Mouse (Mus musculus): ENCODE data around the gene Rnf19b.

Rnf19b gene

DNA sequence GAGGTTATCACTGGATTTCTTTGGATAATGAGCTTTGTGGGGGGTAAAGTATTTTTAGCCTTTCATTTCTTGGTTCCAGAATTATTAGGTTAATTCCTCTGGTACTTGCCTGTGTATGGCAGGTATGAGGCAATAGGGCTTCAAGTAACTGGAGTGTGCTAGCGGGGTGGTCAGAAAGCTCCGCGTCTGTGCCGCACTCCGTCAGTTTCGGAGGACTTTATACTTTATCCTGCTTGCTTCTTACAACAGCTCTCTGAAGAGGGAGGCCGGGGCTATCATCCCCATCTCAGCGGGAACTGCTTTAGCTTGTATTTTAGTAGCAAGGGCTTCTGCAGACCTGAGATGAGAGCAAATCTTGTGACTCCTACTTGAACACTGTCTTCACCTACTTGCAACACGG lies 21.1 kb downstream of the Rnf19b start:
- no peak for DNase-seq (ENCODE audit: low spot score in 2 of 2)

DNA sequence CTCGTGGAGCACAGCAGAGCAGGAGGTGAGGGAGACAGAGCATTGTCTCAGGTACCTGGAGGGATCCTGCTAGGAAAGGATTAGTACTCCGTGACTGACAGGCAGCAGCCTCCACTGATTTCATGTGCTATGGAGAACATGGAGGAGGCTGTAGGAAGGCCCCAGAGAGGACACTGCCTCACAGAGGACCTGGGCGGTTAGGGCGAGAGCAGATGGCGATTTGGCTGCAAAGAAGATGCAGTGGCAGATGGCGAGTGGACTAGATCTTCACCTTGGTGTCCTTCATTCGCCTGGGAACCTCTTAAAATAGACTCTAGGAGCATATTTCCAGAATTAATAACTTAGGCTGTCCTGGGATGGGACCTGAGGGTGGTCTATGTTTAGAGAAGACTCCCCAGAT lies 23.0 kb downstream of the Rnf19b start:
- DNase-seq (ENCODE audit: low spot score in 2 of 2) = no peak

DNA sequence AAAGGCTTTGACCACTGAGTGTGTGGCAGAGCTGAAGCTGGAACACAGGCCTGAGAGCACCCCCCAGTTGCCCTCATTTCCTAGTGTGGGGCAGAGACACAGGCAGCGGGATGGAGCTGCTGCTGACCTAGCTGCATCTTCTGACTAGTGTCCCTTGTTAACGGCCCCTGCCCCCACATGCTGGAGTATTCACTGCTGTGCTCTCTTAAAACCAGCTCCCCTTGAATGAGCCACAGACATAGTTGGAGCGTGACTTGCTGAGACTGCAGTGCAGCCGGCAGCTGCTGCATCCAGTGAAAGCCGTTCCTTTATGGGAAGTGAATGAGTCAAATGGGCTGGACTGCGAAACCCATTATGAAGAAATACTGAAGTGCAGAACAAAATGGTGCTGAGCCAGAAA lies 23.4 kb downstream of the Rnf19b start:
- no peak for DNase-seq (ENCODE audit: low spot score in 2 of 2)

DNA sequence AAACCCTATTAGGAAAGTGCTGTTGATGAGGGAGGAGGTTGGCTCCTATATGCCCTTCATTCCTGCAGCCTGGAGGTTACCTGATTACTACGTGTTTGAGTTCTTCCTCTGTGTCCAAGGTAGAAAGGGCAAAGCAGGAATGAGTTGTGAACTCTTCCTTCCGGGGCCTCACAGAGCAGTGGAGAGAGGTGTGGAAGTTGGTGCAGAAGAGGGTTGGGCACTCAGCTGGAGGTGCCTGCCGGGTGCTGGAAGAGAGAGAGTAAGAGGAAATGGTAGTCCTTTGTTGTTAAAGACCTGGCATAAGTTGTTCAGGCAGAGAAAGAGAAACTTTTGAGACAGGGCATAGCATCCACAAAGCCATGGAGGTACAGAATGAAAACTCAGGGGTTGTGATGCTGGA lies 23.9 kb downstream of the Rnf19b start:
- DNase-seq (ENCODE audit: low spot score in 2 of 2) = no peak

GRCm38 (mm10) chr4:129082379-129083115 lies 24.5 kb downstream of the Rnf19b start:
- peak; percentile 62 to 79 for DNase-seq (ENCODE audit: low spot score in 2 of 2)

- no peak for DNase-seq (ENCODE audit: low spot score in 2 of 2)
These were observed 26.8 kb downstream of the Rnf19b start for GRCm38 (mm10) chr4:129084896-129085295.

DNA sequence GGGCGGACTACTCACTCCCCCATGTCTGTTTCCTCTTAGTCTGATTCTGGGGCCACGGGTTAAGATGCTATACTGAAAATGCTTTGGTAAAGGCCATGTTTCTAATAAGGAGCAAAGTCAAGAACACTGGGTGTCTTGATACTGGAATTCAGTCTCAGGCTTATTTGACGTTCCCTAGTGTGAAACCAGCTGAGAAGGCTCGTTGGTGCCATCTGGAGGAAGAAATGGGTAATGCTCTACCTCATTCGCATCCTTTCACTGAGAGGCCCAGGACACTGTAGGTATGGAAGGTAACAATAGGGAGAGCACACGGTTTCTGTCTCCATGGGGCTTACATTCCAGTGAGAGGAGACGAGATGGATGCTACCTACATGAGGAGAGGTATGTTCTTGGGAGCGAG lies 28.0 kb downstream of the Rnf19b start:
- DNase-seq (ENCODE audit: low spot score in 2 of 2) = peak; percentile 56 to 88

GRCm38 (mm10) chr4:129087850-129088249 lies 29.8 kb downstream of the Rnf19b start:
- DNase-seq (ENCODE audit: low spot score in 2 of 2) = no peak

GRCm38 (mm10) chr4:129095276-129095675 lies 37.2 kb downstream of the Rnf19b start:
- peak in 1 of 2 experiments; percentile 56 for DNase-seq (ENCODE audit: low spot score in 2 of 2)

- DNase-seq (ENCODE audit: low spot score in 2 of 2) = no peak
These were observed 38.9 kb downstream of the Rnf19b start for GRCm38 (mm10) chr4:129097006-129097405.

GRCm38 (mm10) chr4:129102133-129102829 lies 44.2 kb downstream of the Rnf19b start:
- DNase-seq (ENCODE audit: low spot score in 2 of 2) = no peak

GRCm38 (mm10) chr4:129105356-129105755 lies 47.3 kb downstream of the Rnf19b start, which contains the start of gene Tmem54:
Gene Tmem54 (plus strand): TSS chr4:129105548.
- DNase-seq (ENCODE audit: low spot score in 2 of 2) = no peak

DNA sequence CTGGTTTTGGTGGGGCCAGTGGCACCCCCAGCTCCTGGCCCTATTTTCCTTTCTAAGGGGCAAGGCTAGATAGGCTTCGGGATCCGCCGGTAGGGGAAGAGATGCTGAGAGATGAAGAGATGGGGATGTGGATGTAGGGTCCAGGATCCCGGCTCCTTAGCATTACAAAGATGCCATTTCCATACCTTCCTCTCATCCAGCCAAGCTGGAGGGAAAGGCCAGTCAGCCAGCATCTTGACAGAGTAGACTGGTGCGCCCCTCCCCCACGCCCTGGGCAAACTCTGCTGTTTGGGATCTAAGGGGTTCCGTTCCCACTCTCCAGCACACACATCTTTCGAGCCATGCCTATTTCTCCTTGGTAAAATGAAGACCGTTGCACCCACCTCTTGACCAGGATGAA lies 48.0 kb downstream of the Rnf19b start:
- DNase-seq (ENCODE audit: low spot score in 2 of 2) = no peak

- DNase-seq (ENCODE audit: low spot score in 2 of 2) = no peak
These were observed 49.4 kb downstream of the Rnf19b start for GRCm38 (mm10) chr4:129107348-129107899.

- no peak for DNase-seq (ENCODE audit: low spot score in 2 of 2)
These were observed 50.6 kb downstream of the Rnf19b start for GRCm38 (mm10) chr4:129108624-129109023.

GRCm38 (mm10) chr4:129110804-129111203 lies 52.7 kb downstream of the Rnf19b start:
- DNase-seq (ENCODE audit: low spot score in 2 of 2) = no peak

GRCm38 (mm10) chr4:129111350-129111749 lies 53.3 kb downstream of the Rnf19b start:
- DNase-seq (ENCODE audit: low spot score in 2 of 2) = no peak

DNA sequence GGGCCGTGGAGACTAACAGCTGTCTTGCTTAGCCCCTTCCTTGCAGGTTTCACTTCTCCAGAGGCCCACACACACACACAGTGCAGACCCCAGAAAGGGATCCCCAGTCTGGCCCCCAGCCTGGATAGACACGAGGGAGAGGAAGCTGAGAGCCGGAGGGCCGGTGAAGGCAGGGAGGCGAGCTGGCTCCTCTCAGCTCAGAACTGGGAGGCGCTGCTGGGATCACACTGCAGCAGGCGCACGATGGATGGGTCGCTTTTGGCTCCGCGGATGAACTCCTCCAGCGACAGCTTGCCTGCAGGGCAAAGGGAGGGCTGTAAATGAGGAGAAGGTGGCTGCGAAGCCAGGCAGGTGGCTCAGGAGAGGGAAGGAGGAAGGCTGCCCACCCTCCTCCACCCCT lies 54.2 kb downstream of the Rnf19b start:
- DNase-seq (ENCODE audit: low spot score in 2 of 2) = no peak

- peak; percentile 70 to 88 for DNase-seq (ENCODE audit: low spot score in 2 of 2)
These were observed 55.3 kb downstream of the Rnf19b start for GRCm38 (mm10) chr4:129113083-129113988.

DNA sequence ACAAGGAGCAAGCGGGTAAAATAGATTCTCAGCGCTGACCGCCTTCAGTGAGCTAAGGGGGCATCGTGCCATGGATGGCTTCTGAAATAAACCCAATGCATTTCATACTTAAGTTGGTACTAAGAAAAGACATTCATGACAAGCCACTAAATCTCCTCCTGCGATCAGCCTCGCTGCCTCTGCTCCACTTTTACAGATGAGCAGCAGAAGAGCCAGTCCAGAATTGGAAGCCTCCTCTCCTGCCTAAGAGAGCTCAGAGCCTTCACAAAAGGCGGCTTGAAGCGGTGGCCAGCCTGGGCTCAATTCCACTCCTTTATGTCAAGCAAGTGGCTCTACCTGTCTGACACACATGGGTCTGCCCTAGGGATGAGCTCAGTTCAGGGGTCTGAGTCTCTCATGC lies 58.6 kb downstream of the Rnf19b start:
- DNase-seq (ENCODE audit: low spot score in 2 of 2) = no peak

- DNase-seq (ENCODE audit: low spot score in 2 of 2) = no peak
These were observed 59.8 kb downstream of the Rnf19b start for GRCm38 (mm10) chr4:129117720-129118510.

Data from spleen, postnatal 4 days (tissue).